Mouse (Mus musculus) stomach, postnatal 0 days (tissue): Measurements from ENCODE around the gene Pold1. TPM values are rescaled to one million over a fixed set of nuclear protein-coding genes. Genes with fewer than 3 reads are reported as not detected.

Source experiments
- ATAC-seq: fragments of 200-750 bp; cut with Nextera tagmentation; 2 replicates; pipeline ENCODE4 v1.8.0; 2017; ENCODE audit not compliant: low FRiP score, low TSS enrichment
- DNase-seq: peaks from one replicate; pipeline ENCODE4 v3.0.0-alpha.2; 2016; ENCODE audit warnings: low spot score
- H3K27ac ChIP-seq: fragments of 300-500 bp; sonication (generic); replicated peaks from 2 replicates; pipeline ENCODE4 v1.5.1; 2014; ENCODE audit warnings: mild to moderate bottlenecking, control low read depth
- H3K27me3 ChIP-seq: fragments of 300-500 bp; sonication (generic); 2 replicates; pipeline ENCODE4 v1.6.1; 2014; ENCODE audit warnings: low read length; ENCODE audit not compliant: control insufficient read depth, insufficient read depth
- H3K36me3 ChIP-seq: fragments of 300-500 bp; sonication (generic); 2 replicates; pipeline ENCODE4 v1.6.1; 2014; ENCODE audit warnings: low read length, mixed read lengths; ENCODE audit not compliant: control insufficient read depth, insufficient read depth
- H3K4me1 ChIP-seq: fragments of 300-500 bp; sonication (generic); replicated peaks from 2 replicates; pipeline ENCODE4 v1.6.1; 2014; ENCODE audit warnings: antibody characterized with exemption; ENCODE audit not compliant: control insufficient read depth, insufficient read depth
- H3K4me2 ChIP-seq: fragments of 300-500 bp; sonication (generic); replicated peaks from 2 replicates; pipeline ENCODE4 v1.6.1; 2014; ENCODE audit warnings: low read depth, mild to moderate bottlenecking, control low read depth, moderate library complexity
- H3K4me3 ChIP-seq: fragments of 300-500 bp; sonication (generic); 2 replicates; pipeline ENCODE4 v1.5.1; 2014; ENCODE audit warnings: low read depth, low read length, control low read depth
- H3K9ac ChIP-seq: fragments of 300-500 bp; sonication (generic); 2 replicates; pipeline ENCODE4 v1.6.1; 2014; ENCODE audit warnings: mild to moderate bottlenecking, low read length, control low read depth, mixed read lengths
- H3K9me3 ChIP-seq: fragments of 300-500 bp; sonication (generic); 2 replicates; pipeline ENCODE4 v1.6.1; 2016; ENCODE audit warnings: low read length; ENCODE audit not compliant: control insufficient read depth
- CTCF ChIP-seq: IDR thresholded peaks from 2 replicates; pipeline ENCODE4 v1.5.1; 2016; ENCODE audit warnings: antibody characterized with exemption, low read depth, mild to moderate bottlenecking, moderate library complexity
- EP300 ChIP-seq: optimal IDR thresholded peaks from 2 replicates; pipeline ENCODE3; 2016; ENCODE audit warnings: antibody characterized with exemption
- WGBS: fragments of 180-500 bp; shearing (Covaris S2); extraction: QIAGEN DNeasy Blood & Tissue Kit; methylation state at CpG from one replicate; pipeline ENCODE4 v1.1.7; 2014; 5-methylcytosine and 5-hydroxymethylcytosine counted together
- polyA plus RNA-seq: library from polyadenylated mRNA; unstranded; fragments of >200 nt; fragmentation: Nextera tagmentation; extraction: Ambion mirVana; gene quantifications from 2 replicates; pipeline ENCODE4 v1.2.1, GENCODE M21; 2015

The Pold1 gene
- polyA plus RNA-seq, result 18.7 and 18.9 TPM in 2 replicates

GRCm38 (mm10) chr7:44548497-44549087 is at the start of gene Pold1:
TSS of gene Pold1 (minus strand) at chr7:44548849.
- H3K9ac ChIP-seq, result peak within 1 kb of the TSS; percentile 59
- no peak for TF ChIP-seq EP300
- TF ChIP-seq CTCF, result peak; percentile 99
- ATAC-seq (peak; percentile 95), DNase-seq (peak; percentile 100)
- H3K36me3 ChIP-seq, result peaks cover 23% of the 10 kb centered on the region
- WGBS, result under 1% methylated on average over 43 of the region's 43 CpGs
- H3K9me3 ChIP-seq, result no peaks in the 10 kb centered on the region
- H3K4me1 ChIP-seq, result no peaks in the 10 kb centered on the region; the same call in 1 of the 2 replicates
- H3K27ac ChIP-seq, result peak within 1 kb of the TSS; percentile 71
- H3K4me2 ChIP-seq, result peak within 1 kb of the TSS; percentile 75
- peak within 1 kb of the TSS; percentile 60 for H3K4me3 ChIP-seq
- no peaks in the 10 kb centered on the region for H3K27me3 ChIP-seq

GRCm38 (mm10) chr7:44598336-44598735 is 49.7 kb upstream of the Pold1 start:
- TF ChIP-seq CTCF, result no peak
- no peak for TF ChIP-seq EP300
- Histone ChIP-seq H3K36me3 (no peaks in the 10 kb centered on the region), H3K4me2 (no peak overlapping the region), H3K4me1 (no peaks in the 10 kb centered on the region), H3K9me3 (no peaks in the 10 kb centered on the region), H3K4me3 (no peak overlapping the region), H3K27ac (no peak overlapping the region), H3K9ac (no peak overlapping the region), H3K27me3 (peaks cover 2% of the 10 kb centered on the region; the same call in 1 of the 2 replicates)
- DNase-seq (no peak), ATAC-seq (no peak)
- 77% methylated on average over 11 of the region's 12 CpGs for WGBS

GRCm38 (mm10) chr7:44597666-44598065 is 49.0 kb upstream of the Pold1 start:
- Histone ChIP-seq H3K9ac (no peak overlapping the region), H3K36me3 (no peaks in the 10 kb centered on the region), H3K27ac (no peak overlapping the region), H3K4me3 (no peak overlapping the region), H3K9me3 (no peaks in the 10 kb centered on the region), H3K4me2 (no peak overlapping the region), H3K27me3 (peaks cover 6% of the 10 kb centered on the region), H3K4me1 (no peaks in the 10 kb centered on the region)
- WGBS, result 88% methylated on average over 4 of the region's 4 CpGs
- TF ChIP-seq CTCF (no peak), EP300 (no peak)
- ATAC-seq (no peak), DNase-seq (no peak)

GRCm38 (mm10) chr7:44596996-44597538 is 48.4 kb upstream of the Pold1 start:
- Histone ChIP-seq H3K9ac (no peak overlapping the region), H3K27ac (no peak overlapping the region), H3K4me1 (no peaks in the 10 kb centered on the region), H3K27me3 (peaks cover 12% of the 10 kb centered on the region), H3K36me3 (no peaks in the 10 kb centered on the region), H3K4me2 (no peak overlapping the region), H3K9me3 (no peaks in the 10 kb centered on the region), H3K4me3 (no peak overlapping the region)
- TF ChIP-seq CTCF, result no peak
- no peak for TF ChIP-seq EP300
- 44% methylated on average over 5 of the region's 5 CpGs for whole genome bisulfite sequencing
- ATAC-seq (no peak), DNase-seq (no peak)

- Histone ChIP-seq H3K27ac (no peak overlapping the region), H3K4me1 (peaks cover 5% of the 10 kb centered on the region), H3K9me3 (no peaks in the 10 kb centered on the region), H3K4me2 (no peak overlapping the region), H3K9ac (no peak overlapping the region), H3K36me3 (no peaks in the 10 kb centered on the region), H3K27me3 (peaks cover 14% of the 10 kb centered on the region), H3K4me3 (no peak overlapping the region)
- TF ChIP-seq CTCF (no peak), EP300 (no peak)
- WGBS, result 84% methylated on average over 6 of the region's 6 CpGs
- ATAC-seq (no peak), DNase-seq (no peak)
Measured at GRCm38 (mm10) chr7:44596051-44596450, 47.4 kb upstream of the Pold1 start.

- H3K9ac ChIP-seq, result no peak overlapping the region
- H3K36me3 ChIP-seq, result no peaks in the 10 kb centered on the region
- no peak overlapping the region for H3K4me3 ChIP-seq
- no peak for TF ChIP-seq EP300
- TF ChIP-seq CTCF, result no peak
- DNase-seq (no peak), ATAC-seq (no peak)
- no peak overlapping the region for H3K4me2 ChIP-seq
- peaks cover 14% of the 10 kb centered on the region for H3K27me3 ChIP-seq
- no peaks in the 10 kb centered on the region for H3K9me3 ChIP-seq
- 91% methylated on average over 20 of the region's 20 CpGs for WGBS
- peaks cover 5% of the 10 kb centered on the region for H3K4me1 ChIP-seq
- H3K27ac ChIP-seq, result no peak overlapping the region
Measured at GRCm38 (mm10) chr7:44595131-44595561, 46.5 kb upstream of the Pold1 start.
